Mouse (Mus musculus) mature B cell (primary cell): ENCODE data around the gene Arl6ip4.

ENCODE experiments used
- in situ Hi-C: fragments of 300-500 bp; cut with MboI; formaldehyde crosslinking; loops from 2 replicates; pipeline ENCODE4 v1.14.3; 2019

The Arl6ip4 gene

DNA sequence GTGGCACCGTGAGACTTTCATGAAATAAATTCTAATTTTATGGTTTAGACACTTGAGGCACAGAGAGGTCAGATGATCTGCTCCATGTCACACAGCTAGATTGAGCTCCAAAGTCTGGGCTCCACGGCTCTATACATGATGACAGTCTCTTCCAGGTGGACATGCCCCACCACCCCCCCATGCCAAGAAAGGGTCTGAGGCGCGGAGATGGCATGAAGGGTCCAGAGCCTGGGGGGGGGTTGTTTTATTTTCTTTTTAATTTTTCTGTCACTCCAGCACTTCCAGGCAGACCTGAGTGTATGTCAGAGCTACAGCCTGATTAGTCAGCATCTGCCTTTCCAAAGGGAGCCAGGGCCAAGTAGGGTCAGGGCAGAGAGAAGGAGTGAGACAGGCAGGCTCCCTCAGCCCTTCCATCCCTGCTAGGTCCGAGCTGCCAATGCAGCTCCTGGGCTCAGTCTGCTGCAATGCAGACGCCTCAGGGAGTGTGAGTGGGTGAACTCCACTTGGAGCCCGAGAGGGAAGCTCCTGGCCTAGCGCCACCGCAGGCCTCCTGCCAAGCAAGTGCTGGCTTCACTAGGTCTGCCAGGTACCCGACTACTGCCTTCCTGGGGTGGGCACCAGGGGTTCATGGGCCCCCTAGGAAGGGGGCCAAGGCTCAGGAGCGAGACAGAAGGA, 22.6 kb upstream of the Arl6ip4 start:
- in situ Hi-C loops: loop anchor here (25.0 kb wide), 1 partner anchor 356 kb away; the partner anchor contains the start of genes Kntc1 and Rsrc2

DNA sequence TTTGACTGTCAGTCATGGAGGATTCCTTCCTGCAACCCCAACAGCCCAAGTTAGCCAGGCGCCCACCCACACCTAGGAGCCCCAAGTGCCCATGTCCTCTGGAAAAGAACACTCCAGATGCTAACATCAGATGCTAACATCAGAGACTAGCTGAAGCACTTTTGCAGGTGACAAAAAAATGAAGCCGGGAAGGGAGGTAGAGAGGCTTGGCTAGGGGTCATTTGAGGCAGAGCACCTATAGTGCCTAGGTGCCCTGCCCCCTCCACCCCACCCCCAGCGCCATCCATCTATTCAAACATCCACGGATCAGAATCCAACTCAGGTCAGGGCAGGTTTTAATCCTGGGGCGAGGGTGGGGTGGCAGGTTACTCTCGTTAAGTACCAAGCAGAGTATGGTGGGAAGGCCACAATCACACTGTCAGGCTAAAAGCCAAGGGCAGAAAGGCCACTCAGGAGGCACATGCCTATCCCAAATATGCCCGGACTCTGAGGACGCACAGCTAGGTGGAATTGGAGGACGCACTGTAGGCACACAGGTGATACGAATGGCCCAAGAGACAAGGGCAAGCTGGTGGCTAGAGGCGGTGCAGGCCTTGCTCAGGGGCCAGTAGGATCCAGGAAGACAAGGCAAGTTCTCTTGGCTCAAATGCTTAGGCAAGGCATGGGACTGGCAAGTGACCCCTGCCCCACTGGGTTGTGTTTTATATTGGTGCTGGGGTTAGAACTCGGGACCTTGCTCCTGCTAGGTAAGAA, 21.9 kb upstream of the Arl6ip4 start:
- in situ Hi-C loops: loop anchor here (25.0 kb wide), 1 partner anchor 357 kb away; the partner anchor contains the start of genes Kntc1 and Rsrc2

DNA sequence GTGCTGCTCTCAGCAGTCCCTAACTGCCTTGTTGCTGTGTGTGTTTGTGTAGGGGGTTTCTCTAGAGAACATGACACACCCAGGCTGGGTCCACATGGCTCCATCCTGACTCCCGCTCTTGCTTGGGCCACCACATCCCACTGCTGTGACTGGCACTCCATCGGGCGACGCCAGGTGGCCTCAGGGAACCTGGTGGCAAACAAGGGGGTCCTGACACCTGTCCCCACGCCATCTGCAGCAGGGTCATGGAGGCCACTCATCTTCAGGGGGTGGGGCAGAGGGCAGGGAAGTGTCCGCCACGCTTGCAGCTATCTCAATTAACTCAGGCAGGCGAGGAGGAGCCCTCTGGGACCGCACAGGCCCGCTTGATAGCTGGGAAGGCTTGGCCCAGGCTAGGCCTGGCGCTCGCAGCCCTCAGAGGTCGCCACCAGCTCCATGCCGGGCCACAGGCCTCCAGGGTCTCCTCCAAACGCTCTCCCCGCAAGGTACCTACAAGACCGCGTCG, 20.8 kb upstream of the Arl6ip4 start:
- in situ Hi-C loops: loop anchor here (25.0 kb wide), 1 partner anchor 358 kb away; the partner anchor contains the start of genes Kntc1 and Rsrc2

GRCm38 (mm10) chr5:124095596-124096232, 20.2 kb upstream of the Arl6ip4 start, which contains the start of gene Abcb9:
TSS of gene Abcb9 (minus strand) at chr5:124095798.
- in situ Hi-C loops: loop anchor here (25.0 kb wide), 1 partner anchor 358 kb away; the partner anchor contains the start of genes Kntc1 and Rsrc2

- in situ Hi-C loops: loop anchor here (25.0 kb wide), 1 partner anchor 362 kb away; the partner anchor contains the start of genes Kntc1 and Rsrc2
Observed at GRCm38 (mm10) chr5:124098923-124099322, 17.0 kb upstream of the Arl6ip4 start.

DNA sequence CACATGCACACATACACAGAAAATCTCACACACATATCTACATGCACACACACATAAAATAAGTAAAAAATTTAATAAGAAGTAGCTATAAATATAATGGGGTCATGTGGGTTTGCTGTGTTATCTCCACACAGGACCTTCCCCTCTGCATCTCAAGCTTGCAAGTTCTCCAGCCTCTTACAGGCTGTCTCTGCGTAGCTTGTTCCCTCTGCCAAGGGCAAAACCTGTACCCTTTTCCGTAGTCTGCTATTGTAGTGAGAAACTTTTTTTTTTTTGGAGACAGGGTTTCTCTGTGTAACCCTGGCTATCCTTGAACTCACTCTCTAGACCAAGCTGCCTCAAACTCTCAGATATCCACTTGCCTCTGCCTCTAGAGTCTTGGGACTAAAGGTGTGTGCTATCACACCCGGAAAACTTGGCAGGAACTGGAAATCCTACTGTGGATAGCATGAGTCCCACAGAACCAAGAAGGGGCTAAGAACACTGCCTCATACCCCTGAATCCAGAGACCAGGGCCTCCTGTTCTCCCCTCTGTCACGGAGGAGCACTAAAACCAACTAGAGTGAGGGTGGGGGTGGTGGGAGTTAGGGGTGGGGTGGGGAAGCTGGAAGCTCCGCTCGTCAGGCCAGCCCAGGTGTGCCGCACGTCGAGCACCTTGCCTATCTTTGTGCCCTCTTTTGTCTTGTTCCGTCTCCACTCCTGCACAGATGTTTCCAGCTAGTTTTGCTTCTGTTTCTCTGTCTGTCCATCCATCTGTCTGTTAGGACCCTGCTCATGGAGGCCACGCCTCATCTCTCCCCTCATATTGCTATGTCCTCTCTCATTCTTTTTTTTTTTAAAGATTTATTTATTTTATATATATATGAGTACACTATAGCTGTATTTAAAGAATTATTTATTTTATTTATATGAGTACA, 15.5 kb upstream of the Arl6ip4 start:
- in situ Hi-C loops: no loop called here

DNA sequence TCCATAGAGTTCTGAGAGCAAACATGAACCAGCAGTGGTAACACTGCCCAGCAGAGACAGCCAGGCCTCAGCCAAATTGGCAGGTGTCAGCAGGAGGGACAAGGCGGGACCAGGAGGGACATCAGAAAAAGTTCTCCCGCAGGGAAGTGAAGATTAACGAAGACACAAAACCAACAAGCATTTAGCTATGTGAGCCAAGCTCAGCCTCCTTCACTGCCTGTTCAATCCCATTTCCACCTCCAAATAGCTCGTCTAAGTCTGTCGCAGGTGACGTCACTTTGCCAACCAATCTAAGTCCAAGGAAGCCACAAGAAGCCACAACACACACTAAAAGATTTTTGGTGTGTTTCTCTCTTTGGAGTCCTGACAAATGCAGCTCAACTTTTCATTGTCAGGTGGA, 13.6 kb upstream of the Arl6ip4 start:
- in situ Hi-C loops: no loop called here

GRCm38 (mm10) chr5:124103020-124103419, 12.9 kb upstream of the Arl6ip4 start:
- in situ Hi-C loops: no loop called here

DNA sequence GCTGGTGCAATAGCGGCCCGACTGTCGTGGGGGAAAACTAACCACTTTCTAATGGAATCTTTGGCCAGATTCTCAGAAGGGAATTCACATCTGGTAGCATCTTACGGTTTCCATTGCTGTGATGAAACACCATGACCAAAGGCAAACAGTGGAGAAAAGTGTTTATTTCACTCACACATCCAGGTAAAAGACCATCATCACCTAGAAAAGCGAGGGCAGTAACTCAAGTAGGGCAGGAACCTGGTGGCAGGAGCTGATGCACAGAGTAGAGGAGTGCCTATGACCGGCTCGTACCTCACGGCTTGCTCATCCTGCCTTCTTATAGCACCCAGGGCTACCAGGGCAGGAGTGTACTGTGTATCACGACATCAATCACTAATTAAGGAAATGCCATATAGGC, 12.3 kb upstream of the Arl6ip4 start:
- in situ Hi-C loops: no loop called here

- in situ Hi-C loops: no loop called here
Observed at GRCm38 (mm10) chr5:124111077-124111741, 4.7 kb upstream of the Arl6ip4 start.

DNA sequence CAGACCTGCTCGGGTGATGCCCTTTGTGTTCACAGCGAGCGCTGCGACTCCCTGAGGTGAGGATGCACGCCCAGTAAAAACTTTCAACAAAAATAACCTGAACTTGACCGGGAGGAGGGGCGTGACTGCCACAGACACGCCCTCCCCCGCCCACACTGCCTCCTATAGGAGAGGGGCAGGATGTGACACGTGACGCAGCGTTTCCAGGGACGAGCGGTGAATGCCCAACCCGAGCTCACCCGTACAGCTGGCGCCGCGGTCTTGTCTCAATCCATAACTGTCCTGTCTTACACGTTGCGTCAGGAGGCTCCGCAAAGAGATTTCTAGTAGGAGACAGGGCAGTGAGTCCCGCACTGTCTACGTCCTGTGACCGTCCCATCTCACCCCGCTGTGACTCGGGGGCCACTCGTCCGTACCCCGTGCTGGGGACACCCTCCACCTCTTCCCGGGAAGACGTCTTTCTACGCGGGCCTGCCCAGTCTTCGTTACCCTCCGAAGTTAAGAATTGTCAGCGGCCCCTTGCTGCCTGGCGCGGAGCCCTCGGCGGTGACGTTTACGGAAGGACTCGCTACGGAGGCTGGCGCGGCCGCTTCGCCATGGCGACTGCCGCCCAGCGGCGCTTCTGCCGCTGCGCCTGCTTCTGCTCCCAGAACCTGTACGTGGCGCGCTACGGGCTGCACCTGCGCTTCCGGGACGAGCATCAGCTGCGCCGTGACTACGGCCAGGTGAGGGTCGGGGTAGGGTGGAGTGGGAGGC, 4.0 kb upstream of the Arl6ip4 start, which contains the start of gene Ogfod2:
Ogfod2 (plus strand) TSS at position 556 of the 756 bp plus-strand sequence.
- in situ Hi-C loops: no loop called here

GRCm38 (mm10) chr5:124112531-124112930, 3.4 kb upstream of the Arl6ip4 start:
- in situ Hi-C loops: no loop called here

GRCm38 (mm10) chr5:124113030-124113429, 2.9 kb upstream of the Arl6ip4 start:
- in situ Hi-C loops: no loop called here

- in situ Hi-C loops: no loop called here
Observed at GRCm38 (mm10) chr5:124114276-124115025, 1.4 kb upstream of the Arl6ip4 start.

DNA sequence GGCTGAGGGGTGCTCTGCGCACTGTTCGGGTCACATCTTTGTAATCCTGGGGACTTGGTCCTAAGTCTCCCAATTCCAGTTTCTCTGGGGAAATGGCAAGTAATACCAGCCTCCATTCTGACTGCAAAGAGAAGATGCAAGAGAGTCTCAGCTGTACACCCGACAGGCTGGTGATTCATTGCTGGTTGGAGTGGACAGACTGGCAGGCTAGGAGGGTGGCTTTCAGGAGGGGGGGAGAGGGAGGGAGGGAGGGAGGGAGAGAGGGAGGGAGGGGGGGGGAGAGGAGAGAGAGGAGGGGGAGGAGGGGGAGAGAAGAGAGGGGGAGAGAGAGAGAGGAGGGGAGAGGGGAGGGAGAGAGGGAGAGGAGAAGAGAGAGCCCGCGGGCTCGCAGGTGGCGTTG, 358 bp upstream of the Arl6ip4 start:
- in situ Hi-C loops: no loop called here

DNA sequence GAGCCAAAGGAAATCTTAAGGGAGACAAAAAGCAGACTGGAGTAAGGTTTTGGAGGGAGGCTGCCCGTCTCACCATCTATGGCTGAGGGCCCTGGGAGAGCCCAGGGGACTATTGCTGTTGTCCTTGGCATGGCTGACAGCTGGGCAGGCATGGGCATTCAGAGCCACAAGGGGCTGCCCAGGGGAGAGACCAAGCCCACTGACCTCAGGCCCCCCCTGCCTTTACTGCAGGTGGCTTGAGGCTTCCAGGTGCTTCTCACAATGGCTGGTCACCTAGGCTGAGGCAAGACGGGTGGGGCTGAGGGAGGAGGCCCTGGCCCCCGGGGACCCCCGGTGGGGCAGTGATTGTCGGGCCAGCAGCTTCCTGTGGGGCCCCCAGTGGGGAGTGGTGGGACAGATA, 3.3 kb downstream of the Arl6ip4 start:
- in situ Hi-C loops: no loop called here

GRCm38 (mm10) chr5:124122357-124122756, 6.5 kb downstream of the Arl6ip4 start:
- in situ Hi-C loops: no loop called here

GRCm38 (mm10) chr5:124125093-124125492, 9.2 kb downstream of the Arl6ip4 start:
- in situ Hi-C loops: no loop called here

- in situ Hi-C loops: no loop called here
Observed at GRCm38 (mm10) chr5:124134261-124134660, 18.4 kb downstream of the Arl6ip4 start.
